35 mouse cellular contexts compared by ENCODE assay signal in the genomic region with DNA sequence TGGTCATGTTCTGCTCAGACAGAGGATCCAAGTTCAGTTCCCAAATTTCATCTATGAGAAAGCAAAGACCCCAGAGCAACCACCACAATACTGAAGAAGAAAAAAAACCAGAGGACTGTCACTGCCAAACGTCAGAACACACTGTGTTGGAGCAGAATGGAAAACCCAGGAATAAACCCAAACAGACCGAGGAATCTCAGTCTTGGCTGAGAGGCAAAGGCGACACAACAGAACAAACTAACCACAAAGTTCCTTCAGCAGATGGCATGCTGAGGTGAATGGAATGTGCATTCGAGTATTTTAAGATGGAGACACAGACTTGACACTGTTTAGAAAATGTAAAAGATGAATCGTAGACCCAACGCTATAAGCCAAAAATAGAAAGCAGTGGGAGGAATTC. TPM values are rescaled to one million over a fixed set of nuclear protein-coding genes. Genes with fewer than 3 reads are reported as not detected.
DNase-seq lines count a peak whose midpoint lies in the region; ATAC-seq and TF ChIP-seq lines count a peak whose summit lies in the region.
"Had no signal": no experiment of that assay in that cellular context is flagged by ENCODE, and none has a peak within 500 bp of the region (broad histone marks: within the 10 kb centered on the region; RNA-seq: fewer than 3 reads in every experiment).

No protein-coding gene starts in this region.

- no peaks in the 10 kb centered on the region for H3K9me3 ChIP-seq in forebrain, postnatal 0 days (ENCODE audit: low read length)
- no peaks in the 10 kb centered on the region for H3K9me3 ChIP-seq in forebrain, embryonic 14.5 days (replicated peaks; ENCODE audit: control insufficient read depth, low read length)
- H3K9me3 ChIP-seq in lung, postnatal 0 days (ENCODE audit: low read length) = no peaks in the 10 kb centered on the region
- H3K9me3 ChIP-seq: embryonic facial prominence, embryonic 10.5 days; embryonic facial prominence, embryonic 13.5 days; forebrain, embryonic 12.5 days; G1E; hindbrain, embryonic 12.5 days; hindbrain, embryonic 15.5 days had no signal

- no peak for TF ChIP-seq CTCF in forebrain, postnatal 0 days (IDR thresholded peaks at IDR 0.05; ENCODE audit: low read depth)
- TF ChIP-seq CTCF in layer of hippocampus, adult 2 months (conservative IDR thresholded peaks at IDR 0.05) = no peak
- no peak for TF ChIP-seq CTCF in lung, postnatal 0 days (IDR thresholded peaks at IDR 0.05)

- no peaks in the 10 kb centered on the region for H3K4me1 ChIP-seq in forebrain, postnatal 0 days (ENCODE audit: insufficient read depth)
- no peaks in the 10 kb centered on the region for H3K4me1 ChIP-seq in forebrain, embryonic 14.5 days (ENCODE audit: control insufficient read depth, insufficient read depth, low read length)
- no peaks in the 10 kb centered on the region for H3K4me1 ChIP-seq in lung, postnatal 0 days (ENCODE audit: insufficient read depth, low read depth, low read length)
- H3K4me1 ChIP-seq: embryonic facial prominence, embryonic 10.5 days; embryonic facial prominence, embryonic 13.5 days; forebrain, embryonic 12.5 days; hindbrain, embryonic 12.5 days; hindbrain, embryonic 15.5 days had no signal

- H3K27me3 ChIP-seq in forebrain, postnatal 0 days (ENCODE audit: insufficient read depth, low read length) = no peaks in the 10 kb centered on the region
- H3K27me3 ChIP-seq in forebrain, embryonic 14.5 days (replicated peaks; ENCODE audit: control insufficient read depth, insufficient read depth, low read length) = no peaks in the 10 kb centered on the region
- H3K27me3 ChIP-seq in lung, postnatal 0 days (replicated peaks; ENCODE audit: insufficient read depth, low read length) = no peaks in the 10 kb centered on the region
- H3K27me3 ChIP-seq: CH12.LX; embryonic facial prominence, embryonic 13.5 days; forebrain, embryonic 12.5 days; hindbrain, embryonic 15.5 days had no signal

- 57% methylated on average over 6 of the region's 6 CpGs for WGBS in forebrain, postnatal 0 days
- 79% methylated on average over 6 of the region's 6 CpGs for WGBS in forebrain, embryonic 14.5 days
- WGBS in lung, postnatal 0 days = 48% methylated on average over 6 of the region's 6 CpGs

- H3K9ac ChIP-seq in forebrain, postnatal 0 days = no peak overlapping the region
- no peak overlapping the region for H3K9ac ChIP-seq in forebrain, embryonic 14.5 days (ENCODE audit: low read length)
- no peak overlapping the region for H3K9ac ChIP-seq in lung, postnatal 0 days (replicated peaks; ENCODE audit: low read depth)
- H3K9ac ChIP-seq: embryonic facial prominence, embryonic 13.5 days; forebrain, embryonic 12.5 days; hindbrain, embryonic 12.5 days; hindbrain, embryonic 15.5 days had no signal

- H3K4me3 ChIP-seq in forebrain, postnatal 0 days (ENCODE audit: low read depth, low read length) = no peak overlapping the region
- no peak overlapping the region for H3K4me3 ChIP-seq in forebrain, embryonic 14.5 days (ENCODE audit: low read depth, low read length)
- no peak overlapping the region for H3K4me3 ChIP-seq in layer of hippocampus, adult 2 months
- no peak overlapping the region for H3K4me3 ChIP-seq in lung, postnatal 0 days (ENCODE audit: low read depth, low read length)
- H3K4me3 ChIP-seq: embryonic facial prominence, embryonic 10.5 days; embryonic facial prominence, embryonic 13.5 days; erythroblast, embryonic 14.5 days; forebrain, embryonic 12.5 days; hindbrain, embryonic 12.5 days; hindbrain, embryonic 15.5 days had no signal

- TF ChIP-seq EP300 in lung, postnatal 0 days (IDR thresholded peaks at IDR 0.05) = no peak

- H3K27ac ChIP-seq in forebrain, postnatal 0 days (ENCODE audit: low read depth, low read length) = no peak overlapping the region
- no peak overlapping the region for H3K27ac ChIP-seq in forebrain, embryonic 14.5 days (ENCODE audit: low read depth, low read length)
- H3K27ac ChIP-seq in layer of hippocampus, adult 2 months = 0 out of 2 replicates have a peak overlapping the region, but pooled peaks have one; percentile 18
- H3K27ac ChIP-seq in lung, postnatal 0 days (ENCODE audit: low read length) = no peak overlapping the region
- H3K27ac ChIP-seq: embryonic facial prominence, embryonic 10.5 days; embryonic facial prominence, embryonic 13.5 days; forebrain, embryonic 12.5 days; hindbrain, embryonic 12.5 days; hindbrain, embryonic 15.5 days had no signal

- H3K4me2 ChIP-seq in forebrain, postnatal 0 days (ENCODE audit: low read depth) = no peak overlapping the region
- no peak overlapping the region for H3K4me2 ChIP-seq in forebrain, embryonic 14.5 days (ENCODE audit: low read length)
- no peak overlapping the region for H3K4me2 ChIP-seq in lung, postnatal 0 days (replicated peaks; ENCODE audit: low read depth, low read length)
- H3K4me2 ChIP-seq: embryonic facial prominence, embryonic 13.5 days; forebrain, embryonic 12.5 days; heart, embryonic 11.5 days; hindbrain, embryonic 12.5 days; hindbrain, embryonic 15.5 days had no signal

- ATAC-seq in forebrain, postnatal 0 days = peak; percentile 61
- no peak for ATAC-seq in forebrain, embryonic 14.5 days
- no peak for ATAC-seq in lung, postnatal 0 days
- ATAC-seq: forebrain, embryonic 16.5 days had no signal

- no peaks in the 10 kb centered on the region for H3K36me3 ChIP-seq in forebrain, postnatal 0 days (ENCODE audit: insufficient read depth)
- no peaks in the 10 kb centered on the region for H3K36me3 ChIP-seq in forebrain, embryonic 14.5 days (ENCODE audit: control insufficient read depth, insufficient read depth, low read length)
- H3K36me3 ChIP-seq in lung, postnatal 0 days (ENCODE audit: insufficient read depth, low read length) = no peaks in the 10 kb centered on the region
- H3K36me3 ChIP-seq: embryonic facial prominence, embryonic 10.5 days; embryonic facial prominence, embryonic 13.5 days; forebrain, embryonic 12.5 days; G1E; hindbrain, embryonic 12.5 days; hindbrain, embryonic 15.5 days had no signal

- peak; percentile 22 for DNase-seq in forebrain, postnatal 0 days
- DNase-seq in forebrain, embryonic 14.5 days (ENCODE audit: low spot score) = no peak
- DNase-seq in layer of hippocampus, adult 2 months (ENCODE audit: low spot score in 2 of 2) = peak in 1 of 2 experiments; percentile 30
- DNase-seq in layer of hippocampus, postnatal 25 days (ENCODE audit: extremely low spot score in 1 of 2, low spot score in 1 of 2) = no peak
- DNase-seq in lung, postnatal 10 days = peak; percentile 21
- DNase-seq in lung, postnatal 0 days (ENCODE audit: low spot score) = no peak
- DNase-seq in frontal cortex, adult 2 months (ENCODE audit: extremely low spot score in 1 of 2, low spot score in 1 of 2) = no peak
- DNase-seq: adrenal gland, adult 2 months; adrenal gland, postnatal 14 days; B cell, adult 2 months; cerebellum, adult 11-12 months; cerebellum, adult 8-10 months; cerebellum, postnatal 10 days; cerebellum, postnatal 36 days; embryo, embryonic 11 days; gastrocnemius, postnatal 25 days had no signal

RNA-seq across cellular contexts. Expression of a gene that starts 27.4 kb away (rescaled TPM):
- 27.5 and 33.5 TPM in 2 replicates for total RNA-seq in forebrain, postnatal 0 days (2014; rRNA removed)
- 16.5 and 22.0 TPM in 2 replicates for polyA plus RNA-seq in forebrain, postnatal 0 days (2015; fragmentation: Nextera tagmentation; extraction: Ambion mirVana)
- polyA plus RNA-seq in forebrain, embryonic 14.5 days (2014; fragmentation: Nextera tagmentation; extraction: Ambion mirVana) = 26.4 and 30.6 TPM in 2 replicates
- 10 to 100 TPM; 21.5 to 22.5 TPM for total RNA-seq in layer of hippocampus, adult 2 months (2021)
- total RNA-seq in layer of hippocampus, postnatal 25 days (2021) = 10 to 100 TPM; 17.2 to 23.0 TPM
- 8.4 and 8.7 TPM in 2 replicates for polyA plus RNA-seq in lung, postnatal 0 days (2015; fragmentation: Nextera tagmentation; extraction: Ambion mirVana)
- 21.1 and 22.4 TPM in 2 replicates for polyA plus RNA-seq in frontal cortex, adult 2 months (2012; rRNA removed)

RNA-seq across cellular contexts. Expression of a gene that starts 27.4 kb away (rescaled TPM):
- total RNA-seq in forebrain, postnatal 0 days (2014; rRNA removed) = 95.5 and 110 TPM in 2 replicates
- 81.6 and 85.9 TPM in 2 replicates for polyA plus RNA-seq in forebrain, postnatal 0 days (2015; fragmentation: Nextera tagmentation; extraction: Ambion mirVana)
- 73.4 and 79.1 TPM in 2 replicates for polyA plus RNA-seq in forebrain, embryonic 14.5 days (2014; fragmentation: Nextera tagmentation; extraction: Ambion mirVana)
- 10 to 100 TPM; 50.0 to 50.4 TPM for total RNA-seq in layer of hippocampus, adult 2 months (2021)
- 10 to 100 TPM; 49.8 to 51.0 TPM for total RNA-seq in layer of hippocampus, postnatal 25 days (2021)
- 22.1 and 24.2 TPM in 2 replicates for polyA plus RNA-seq in lung, postnatal 0 days (2015; fragmentation: Nextera tagmentation; extraction: Ambion mirVana)
- polyA plus RNA-seq in frontal cortex, adult 2 months (2012; rRNA removed) = 55.8 and 61.4 TPM in 2 replicates

RNA-seq across cellular contexts. Expression of a gene that starts 29.2 kb away (rescaled TPM):
- 27.0 and 38.7 TPM in 2 replicates for total RNA-seq in forebrain, postnatal 0 days (2014; rRNA removed)
- 23.1 and 33.9 TPM in 2 replicates for polyA plus RNA-seq in forebrain, postnatal 0 days (2015; fragmentation: Nextera tagmentation; extraction: Ambion mirVana)
- 9.9 and 10.9 TPM in 2 replicates for polyA plus RNA-seq in forebrain, embryonic 14.5 days (2014; fragmentation: Nextera tagmentation; extraction: Ambion mirVana)
- 100 to 1,000 TPM; 103 to 110 TPM for total RNA-seq in layer of hippocampus, adult 2 months (2021)
- total RNA-seq in layer of hippocampus, postnatal 25 days (2021) = 10 to 100 TPM; 90.3 to 90.9 TPM
- 42.9 and 53.0 TPM in 2 replicates for polyA plus RNA-seq in lung, postnatal 0 days (2015; fragmentation: Nextera tagmentation; extraction: Ambion mirVana)
- polyA plus RNA-seq in frontal cortex, adult 2 months (2012; rRNA removed) = 10.6 and 27.2 TPM in 2 replicates
- polyA plus RNA-seq: G1E had no signal

RNA-seq across cellular contexts. Expression of a gene that starts 44.2 kb away (rescaled TPM):
- total RNA-seq in forebrain, postnatal 0 days (2014; rRNA removed) = 1.0 TPM in 1 of 2 replicates, not detected in the other
- not detected in 2 replicates for polyA plus RNA-seq in forebrain, postnatal 0 days (2015; fragmentation: Nextera tagmentation; extraction: Ambion mirVana)
- polyA plus RNA-seq in forebrain, embryonic 14.5 days (2014; fragmentation: Nextera tagmentation; extraction: Ambion mirVana) = not detected in 2 replicates
- total RNA-seq in layer of hippocampus, adult 2 months (2021) = not detected
- not detected for total RNA-seq in layer of hippocampus, postnatal 25 days (2021)
- polyA plus RNA-seq in lung, postnatal 0 days (2015; fragmentation: Nextera tagmentation; extraction: Ambion mirVana) = 0.38 TPM in 1 of 2 replicates, not detected in the other
- polyA plus RNA-seq in frontal cortex, adult 2 months (2012; rRNA removed) = not detected in 2 replicates
- total RNA-seq: adrenal gland, adult 2 months; adrenal gland, postnatal 14 days; adrenal gland, postnatal 4 days; CH12.LX; G1E; gastrocnemius, adult 8-10 months; gastrocnemius, postnatal 25 days; heart, adult 8-10 months; heart, postnatal 25 days; hematopoietic stem cell, adult 5-6 weeks had no signal
- polyA plus RNA-seq: adrenal gland, adult 2 months; brain, embryonic 14.5 days; cortical plate, adult 2 months; embryonic facial prominence, embryonic 10.5 days; embryonic facial prominence, embryonic 13.5 days; erythroblast, embryonic 14.5 days; forebrain, embryonic 12.5 days; forebrain, embryonic 16.5 days; G1E; heart, embryonic 11.5 days; heart, embryonic 14.5 days; heart, postnatal 0 days; hindbrain, embryonic 12.5 days; hindbrain, embryonic 15.5 days had no signal

Comparison
In these comparisons a context has a peak if more than half of its experiments do, and no peak if none do; other contexts are left out.
1. DNase-seq: peak in forebrain, postnatal 0 days (single experiment) and lung, postnatal 10 days (single experiment); none in forebrain, embryonic 14.5 days (single experiment), layer of hippocampus, postnatal 25 days (0 of 2), lung, postnatal 0 days (single experiment) and frontal cortex, adult 2 months (0 of 2).